ENCODE assay signal across 9 mouse cellular contexts in genomic region chr1:59269951-59270689, GRCm38 (mm10). TPM values are rescaled to one million over a fixed set of nuclear protein-coding genes. Genes with fewer than 3 reads are reported as not detected.
A peak's percentile ranks its signal among the peaks of the same experiment; 100 is the strongest.
DNase-seq lines count a peak whose midpoint lies in the region; ATAC-seq lines count a peak whose summit lies in the region.
"Had no signal": no experiment of that assay in that cellular context is flagged by ENCODE, and none has a peak within 500 bp of the region (broad histone marks: within the 10 kb centered on the region; RNA-seq: fewer than 3 reads in every experiment).

No protein-coding gene starts in this region.

- no peak overlapping the region for H3K27ac ChIP-seq in intestine, embryonic 14.5 days (ENCODE audit: low read depth)
- H3K27ac ChIP-seq in intestine, embryonic 16.5 days (ENCODE audit: low read length), result no peak overlapping the region
- H3K27ac ChIP-seq in limb, embryonic 15.5 days, result peak overlapping the region; percentile 78
- H3K27ac ChIP-seq: lung, embryonic 15.5 days had no signal

- intact Hi-C loops in heart, postnatal 14 days (cut with DNase I), result no loop called here

- H3K4me1 ChIP-seq in intestine, embryonic 14.5 days (replicated peaks; ENCODE audit: control insufficient read depth, insufficient read depth, low read length), result peaks cover 10% of the 10 kb centered on the region; the same call in 1 of the 2 replicates
- H3K4me1 ChIP-seq in intestine, embryonic 16.5 days (ENCODE audit: control insufficient read depth, insufficient read depth, low read length), result peaks cover 4% of the 10 kb centered on the region
- H3K4me1 ChIP-seq in limb, embryonic 15.5 days, result peaks cover 21% of the 10 kb centered on the region
- H3K4me1 ChIP-seq: lung, embryonic 15.5 days had no signal

- H3K9me3 ChIP-seq in intestine, embryonic 14.5 days (ENCODE audit: control insufficient read depth, low read length), result no peaks in the 10 kb centered on the region
- H3K9me3 ChIP-seq in intestine, embryonic 16.5 days (ENCODE audit: control insufficient read depth, low read length), result no peaks in the 10 kb centered on the region
- no peaks in the 10 kb centered on the region for H3K9me3 ChIP-seq in limb, embryonic 15.5 days
- H3K9me3 ChIP-seq: lung, embryonic 15.5 days had no signal

- no peak for ATAC-seq in intestine, embryonic 14.5 days (replicated peaks; ENCODE audit: low FRiP score, low TSS enrichment, low read depth)
- no peak for ATAC-seq in intestine, embryonic 16.5 days
- ATAC-seq in limb, embryonic 15.5 days (ENCODE audit: insufficient number of reproducible peaks, low FRiP score, low TSS enrichment, low read depth), result peak; percentile 90

- H3K36me3 ChIP-seq in intestine, embryonic 14.5 days (ENCODE audit: control insufficient read depth, insufficient read depth, low read length), result no peaks in the 10 kb centered on the region
- no peaks in the 10 kb centered on the region for H3K36me3 ChIP-seq in intestine, embryonic 16.5 days (ENCODE audit: control insufficient read depth, insufficient read depth, low read length)
- H3K36me3 ChIP-seq in limb, embryonic 15.5 days, result no peaks in the 10 kb centered on the region
- H3K36me3 ChIP-seq: lung, embryonic 15.5 days had no signal

- no peaks in the 10 kb centered on the region for H3K27me3 ChIP-seq in intestine, embryonic 14.5 days (replicated peaks; ENCODE audit: control insufficient read depth, insufficient read depth, low read length)
- H3K27me3 ChIP-seq in intestine, embryonic 16.5 days (replicated peaks; ENCODE audit: control insufficient read depth, insufficient read depth, low read length), result no peaks in the 10 kb centered on the region
- no peaks in the 10 kb centered on the region for H3K27me3 ChIP-seq in limb, embryonic 15.5 days
- H3K27me3 ChIP-seq: lung, embryonic 15.5 days had no signal

- DNase-seq in intestine, embryonic 14.5 days (ENCODE audit: low spot score), result peak; percentile 57
- DNase-seq in embryo, embryonic 9.5 days (ENCODE audit: extremely low spot score), result peak; percentile 77
- peak; percentile 5 to 31 for DNase-seq in heart, postnatal 14 days
- no peak for DNase-seq in spleen, postnatal 36 days (ENCODE audit: low spot score in 2 of 2)
- DNase-seq in cerebellum, postnatal 14 days, result no peak
- DNase-seq in urinary bladder, postnatal 10 days (ENCODE audit: low spot score), result no peak

- 40% methylated on average over 20 of the region's 20 CpGs for WGBS in intestine, embryonic 14.5 days
- 43% methylated on average over 20 of the region's 20 CpGs for WGBS in intestine, embryonic 16.5 days
- 10% methylated on average over 20 of the region's 20 CpGs for WGBS in limb, embryonic 15.5 days

- no peak overlapping the region for H3K9ac ChIP-seq in intestine, embryonic 14.5 days (ENCODE audit: low read length)
- no peak overlapping the region for H3K9ac ChIP-seq in intestine, embryonic 16.5 days (ENCODE audit: low read depth, low read length)
- no peak overlapping the region for H3K9ac ChIP-seq in limb, embryonic 15.5 days
- H3K9ac ChIP-seq: lung, embryonic 15.5 days had no signal

- H3K4me2 ChIP-seq in intestine, embryonic 14.5 days (ENCODE audit: low read length), result peak overlapping the region; percentile 8; the same call in 1 of the 2 replicates
- H3K4me2 ChIP-seq in intestine, embryonic 16.5 days (ENCODE audit: low read depth, low read length), result no peak overlapping the region
- H3K4me2 ChIP-seq in limb, embryonic 15.5 days, result no peak overlapping the region
- H3K4me2 ChIP-seq: lung, embryonic 15.5 days had no signal

- no peak overlapping the region for H3K4me3 ChIP-seq in intestine, embryonic 14.5 days (ENCODE audit: low read depth, low read length)
- H3K4me3 ChIP-seq in intestine, embryonic 16.5 days (ENCODE audit: low read length), result no peak overlapping the region
- no peak overlapping the region for H3K4me3 ChIP-seq in limb, embryonic 15.5 days
- H3K4me3 ChIP-seq: lung, embryonic 15.5 days had no signal

RNA-seq across cellular contexts. Expression of gene Cdk15, which starts 13.4 kb away (rescaled TPM):
- polyA plus RNA-seq in intestine, embryonic 14.5 days (2014; fragmentation: Nextera tagmentation; extraction: Ambion mirVana), result 0.32 and 0.44 TPM in 2 replicates
- 0.26 and 0.31 TPM in 2 replicates for polyA plus RNA-seq in intestine, embryonic 16.5 days (2015; fragmentation: Nextera tagmentation; extraction: Ambion mirVana)
- under 1 TPM in 1 of 2 experiments, not detected in 1; 0.26 TPM for total RNA-seq in heart, postnatal 14 days (2021)
- 0.44 and 0.63 TPM in 2 replicates for polyA plus RNA-seq in limb, embryonic 15.5 days (2015; fragmentation: Nextera tagmentation; extraction: Ambion mirVana)
- polyA plus RNA-seq: lung, embryonic 15.5 days had no signal

RNA-seq across cellular contexts. Expression of gene Als2, which starts 33.1 kb away (rescaled TPM):
- polyA plus RNA-seq in intestine, embryonic 14.5 days (2014; fragmentation: Nextera tagmentation; extraction: Ambion mirVana), result 9.6 and 10.1 TPM in 2 replicates
- polyA plus RNA-seq in intestine, embryonic 16.5 days (2015; fragmentation: Nextera tagmentation; extraction: Ambion mirVana), result 7.5 and 7.8 TPM in 2 replicates
- total RNA-seq in heart, postnatal 14 days (2021), result 1 to 10 TPM; 8.5 to 9.2 TPM
- 7.5 TPM in 2 replicates for polyA plus RNA-seq in limb, embryonic 15.5 days (2015; fragmentation: Nextera tagmentation; extraction: Ambion mirVana)

Comparison
In these comparisons a context has a peak if more than half of its experiments do, and no peak if none do; other contexts are left out.
1. DNase-seq: peak in intestine, embryonic 14.5 days (single experiment), embryo, embryonic 9.5 days (single experiment) and heart, postnatal 14 days (2 of 2); none in spleen, postnatal 36 days (0 of 2), cerebellum, postnatal 14 days (0 of 2) and urinary bladder, postnatal 10 days (single experiment).